Mouse (Mus musculus): Measurements from ENCODE around the gene Shc3. TPM values are rescaled to one million over a fixed set of nuclear protein-coding genes. Genes with fewer than 3 reads are reported as not detected.

Gene Shc3
- 0.52 and 0.59 TPM in 2 replicates for polyA plus RNA-seq (2015; fragmentation: Nextera tagmentation; extraction: Ambion mirVana)

GRCm38 (mm10) chr13:51568911-51569684 is at the start of gene Shc3:
TSS of gene Shc3 (minus strand) at chr13:51569419.
- no peak for DNase-seq (ENCODE audit: low spot score)

- DNase-seq (ENCODE audit: low spot score): no peak
These were observed 49.4 kb upstream of the Shc3 start for GRCm38 (mm10) chr13:51618602-51619001.

- DNase-seq (ENCODE audit: low spot score): peak; percentile 52
These were observed 48.6 kb upstream of the Shc3 start for GRCm38 (mm10) chr13:51617861-51618260.

GRCm38 (mm10) chr13:51617306-51617705 is 48.1 kb upstream of the Shc3 start:
- DNase-seq (ENCODE audit: low spot score): no peak

- DNase-seq (ENCODE audit: low spot score): no peak
These were observed 47.3 kb upstream of the Shc3 start for GRCm38 (mm10) chr13:51616417-51617044.

- no peak for DNase-seq (ENCODE audit: low spot score)
These were observed 46.6 kb upstream of the Shc3 start for GRCm38 (mm10) chr13:51615815-51616214.

GRCm38 (mm10) chr13:51611500-51611899 is 42.3 kb upstream of the Shc3 start:
- DNase-seq (ENCODE audit: low spot score): no peak

- DNase-seq (ENCODE audit: low spot score): no peak
These were observed 41.8 kb upstream of the Shc3 start for GRCm38 (mm10) chr13:51611060-51611459.

- no peak for DNase-seq (ENCODE audit: low spot score)
These were observed 40.0 kb upstream of the Shc3 start for GRCm38 (mm10) chr13:51609231-51609630.

GRCm38 (mm10) chr13:51603894-51604244 is 34.6 kb upstream of the Shc3 start:
- no peak for DNase-seq (ENCODE audit: low spot score)

GRCm38 (mm10) chr13:51603221-51603893 is 34.1 kb upstream of the Shc3 start:
- no peak for DNase-seq (ENCODE audit: low spot score)

GRCm38 (mm10) chr13:51602764-51603163 is 33.5 kb upstream of the Shc3 start:
- DNase-seq (ENCODE audit: low spot score): no peak

GRCm38 (mm10) chr13:51600169-51600568 is 30.9 kb upstream of the Shc3 start:
- DNase-seq (ENCODE audit: low spot score): no peak

- DNase-seq (ENCODE audit: low spot score): no peak
These were observed 28.8 kb upstream of the Shc3 start for GRCm38 (mm10) chr13:51598063-51598462.

GRCm38 (mm10) chr13:51595404-51595803 is 26.2 kb upstream of the Shc3 start:
- DNase-seq (ENCODE audit: low spot score): no peak

GRCm38 (mm10) chr13:51594656-51595311 is 25.6 kb upstream of the Shc3 start:
- DNase-seq (ENCODE audit: low spot score): no peak

- DNase-seq (ENCODE audit: low spot score): no peak
These were observed 18.8 kb upstream of the Shc3 start for GRCm38 (mm10) chr13:51588005-51588404.

- no peak for DNase-seq (ENCODE audit: low spot score)
These were observed 13.0 kb upstream of the Shc3 start for GRCm38 (mm10) chr13:51582204-51582603.

GRCm38 (mm10) chr13:51580263-51581044 is 11.2 kb upstream of the Shc3 start:
- no peak for DNase-seq (ENCODE audit: low spot score)

- no peak for DNase-seq (ENCODE audit: low spot score)
These were observed 4.6 kb upstream of the Shc3 start for GRCm38 (mm10) chr13:51573849-51574248.

GRCm38 (mm10) chr13:51570111-51570510 is 892 bp upstream of the Shc3 start:
- DNase-seq (ENCODE audit: low spot score): no peak

All from thymus, postnatal 0 days (tissue).